ENCODE assay signal across 17 mouse cellular contexts in the genomic region with DNA sequence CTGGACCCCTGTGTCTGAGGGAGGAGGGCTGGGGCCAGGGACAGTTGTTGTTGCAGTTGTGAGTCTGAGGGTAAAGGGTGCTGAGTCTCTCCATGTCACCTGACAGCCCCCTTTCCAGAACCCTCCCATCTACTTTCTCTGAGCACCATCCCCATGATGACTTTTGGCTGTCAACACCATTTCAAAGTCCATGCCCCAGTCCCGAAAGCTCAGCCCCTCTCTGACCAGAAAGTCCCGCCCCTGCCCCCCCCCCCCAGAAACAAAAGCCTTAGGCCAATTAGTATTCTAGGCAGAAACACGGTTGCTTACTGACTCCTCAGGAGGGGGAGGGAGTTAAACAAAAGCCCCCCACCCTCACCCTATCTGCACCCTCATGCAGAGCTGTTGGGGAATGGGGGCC. TPM values are rescaled to one million over a fixed set of nuclear protein-coding genes. Genes with fewer than 3 reads are reported as not detected.
DNase-seq lines count a peak whose midpoint lies in the region; ATAC-seq lines count a peak whose summit lies in the region.
"Had no signal": no experiment of that assay in that cellular context is flagged by ENCODE, and none has a peak within 500 bp of the region (broad histone marks: within the 10 kb centered on the region; RNA-seq: fewer than 3 reads in every experiment).

No protein-coding gene starts in this region.

- H3K36me3 ChIP-seq in embryonic facial prominence, embryonic 10.5 days (replicated peaks) = no peaks in the 10 kb centered on the region
- peaks cover 5% of the 10 kb centered on the region; the same call in 1 of the 2 replicates for H3K36me3 ChIP-seq in hindbrain, embryonic 11.5 days (ENCODE audit: control insufficient read depth, insufficient read depth, low read length)
- H3K36me3 ChIP-seq in midbrain, embryonic 14.5 days (ENCODE audit: control insufficient read depth, insufficient read depth, low read length) = peaks cover 12% of the 10 kb centered on the region; the same call in 1 of the 2 replicates
- H3K36me3 ChIP-seq in heart, embryonic 10.5 days = no peaks in the 10 kb centered on the region
- H3K36me3 ChIP-seq: heart, embryonic 13.5 days; intestine, embryonic 15.5 days; lung, embryonic 15.5 days had no signal

- peak; percentile 21; the same call in 1 of the 2 replicates for ATAC-seq in hindbrain, embryonic 11.5 days (ENCODE audit: low FRiP score)
- no peak for ATAC-seq in midbrain, embryonic 14.5 days (ENCODE audit: low FRiP score, low TSS enrichment)
- ATAC-seq in erythroid progenitor cell, adult 5-6 weeks (replicated peaks; ENCODE audit: low FRiP score, poor library complexity, severe bottlenecking) = no peak
- ATAC-seq: activated CD4-positive, CD25-positive, alpha-beta regulatory T cell, adult 4 months; intestine, embryonic 15.5 days had no signal

- 0 out of 2 replicates have a peak overlapping the region, but pooled peaks have one; percentile 43 for H3K9ac ChIP-seq in hindbrain, embryonic 11.5 days (ENCODE audit: low read depth, low read length)
- peak overlapping the region; percentile 55; the same call in 1 of the 2 replicates for H3K9ac ChIP-seq in midbrain, embryonic 14.5 days (replicated peaks; ENCODE audit: low read length)
- H3K9ac ChIP-seq: heart, embryonic 13.5 days; intestine, embryonic 15.5 days; lung, embryonic 15.5 days had no signal

- WGBS in embryonic facial prominence, embryonic 10.5 days = 42% methylated on average over 3 of the region's 3 CpGs
- WGBS in hindbrain, embryonic 11.5 days = 30% methylated on average over 1 of the region's 3 CpGs
- WGBS in midbrain, embryonic 14.5 days = 13% methylated on average over 3 of the region's 3 CpGs
- WGBS in heart, embryonic 10.5 days = 39% methylated on average over 3 of the region's 3 CpGs

- H3K4me2 ChIP-seq in hindbrain, embryonic 11.5 days (replicated peaks; ENCODE audit: low read depth, low read length) = no peak overlapping the region
- H3K4me2 ChIP-seq in midbrain, embryonic 14.5 days (ENCODE audit: low read length) = peak overlapping the region; percentile 56
- H3K4me2 ChIP-seq: heart, embryonic 13.5 days; intestine, embryonic 15.5 days; lung, embryonic 15.5 days had no signal

- H3K4me3 ChIP-seq in embryonic facial prominence, embryonic 10.5 days = no peak overlapping the region; the same call in 1 of the 2 replicates
- H3K4me3 ChIP-seq in hindbrain, embryonic 11.5 days (ENCODE audit: low read depth, low read length) = no peak overlapping the region
- H3K4me3 ChIP-seq in midbrain, embryonic 14.5 days (replicated peaks; ENCODE audit: low read depth, low read length) = no peak overlapping the region
- no peak overlapping the region for H3K4me3 ChIP-seq in heart, embryonic 10.5 days
- H3K4me3 ChIP-seq: heart, embryonic 13.5 days; intestine, embryonic 15.5 days; lung, embryonic 15.5 days had no signal

- H3K27ac ChIP-seq in embryonic facial prominence, embryonic 10.5 days (replicated peaks) = peak overlapping the region; percentile 61; the same call in 1 of the 2 replicates
- 0 out of 2 replicates have a peak overlapping the region, but pooled peaks have one; percentile 39 for H3K27ac ChIP-seq in hindbrain, embryonic 11.5 days (ENCODE audit: low read depth, low read length)
- H3K27ac ChIP-seq in midbrain, embryonic 14.5 days (replicated peaks; ENCODE audit: low read depth, low read length) = peak overlapping the region; percentile 74; the same call in 1 of the 2 replicates
- H3K27ac ChIP-seq in heart, embryonic 10.5 days = no peak overlapping the region
- H3K27ac ChIP-seq: heart, embryonic 13.5 days; intestine, embryonic 15.5 days; lung, embryonic 15.5 days had no signal

- DNase-seq in cerebellum, adult 9-10 months = peak; percentile 37
- DNase-seq in cerebellum, postnatal 36 days = no peak
- no peak for DNase-seq in embryonic facial prominence, embryonic 10.5 days (ENCODE audit: low spot score)
- DNase-seq in hindbrain, embryonic 11.5 days (ENCODE audit: low spot score) = no peak
- DNase-seq in midbrain, embryonic 14.5 days = no peak
- DNase-seq in heart, embryonic 10.5 days (ENCODE audit: low spot score) = no peak
- DNase-seq in right cerebral cortex, adult 18-20 months = no peak
- DNase-seq: gastrocnemius, postnatal 10 days had no signal

- H3K27me3 ChIP-seq in embryonic facial prominence, embryonic 10.5 days (replicated peaks; ENCODE audit: low read depth, poor library complexity, severe bottlenecking) = peaks cover 43% of the 10 kb centered on the region
- H3K27me3 ChIP-seq in hindbrain, embryonic 11.5 days (ENCODE audit: control insufficient read depth, insufficient read depth, low read length) = no peaks in the 10 kb centered on the region
- no peaks in the 10 kb centered on the region for H3K27me3 ChIP-seq in midbrain, embryonic 14.5 days (ENCODE audit: control insufficient read depth, insufficient read depth, low read length)
- H3K27me3 ChIP-seq in heart, embryonic 10.5 days (ENCODE audit: insufficient read depth, poor library complexity, severe bottlenecking) = peaks cover 42% of the 10 kb centered on the region

- peaks cover 30% of the 10 kb centered on the region for H3K4me1 ChIP-seq in embryonic facial prominence, embryonic 10.5 days
- H3K4me1 ChIP-seq in hindbrain, embryonic 11.5 days (replicated peaks; ENCODE audit: control insufficient read depth, insufficient read depth, low read length) = 0 out of 2 replicates have a peak, but pooled peaks cover 6% of the 10 kb centered on the region
- peaks cover 47% of the 10 kb centered on the region for H3K4me1 ChIP-seq in midbrain, embryonic 14.5 days (ENCODE audit: control insufficient read depth, insufficient read depth, low read length)
- peaks cover 14% of the 10 kb centered on the region for H3K4me1 ChIP-seq in heart, embryonic 10.5 days
- H3K4me1 ChIP-seq: lung, embryonic 15.5 days had no signal

- no peaks in the 10 kb centered on the region for H3K9me3 ChIP-seq in embryonic facial prominence, embryonic 10.5 days
- no peaks in the 10 kb centered on the region for H3K9me3 ChIP-seq in hindbrain, embryonic 11.5 days (ENCODE audit: control insufficient read depth, low read length)
- no peaks in the 10 kb centered on the region for H3K9me3 ChIP-seq in midbrain, embryonic 14.5 days (ENCODE audit: control insufficient read depth, low read length)
- H3K9me3 ChIP-seq in heart, embryonic 10.5 days = no peaks in the 10 kb centered on the region
- H3K9me3 ChIP-seq: heart, embryonic 13.5 days; intestine, embryonic 15.5 days; lung, embryonic 15.5 days had no signal

RNA-seq across cellular contexts. Expression of a gene that starts 5.6 kb away (rescaled TPM):
- polyA plus RNA-seq in embryonic facial prominence, embryonic 10.5 days (2016; fragmentation: Nextera tagmentation; extraction: Ambion mirVana) = 5.0 and 5.7 TPM in 2 replicates
- 8.8 and 12.6 TPM in 2 replicates for polyA plus RNA-seq in hindbrain, embryonic 11.5 days (2014; fragmentation: Nextera tagmentation; extraction: Ambion mirVana)
- 26.2 and 63.4 TPM in 2 replicates for polyA plus RNA-seq in midbrain, embryonic 14.5 days (2014; fragmentation: Nextera tagmentation; extraction: Ambion mirVana)
- polyA plus RNA-seq in heart, embryonic 10.5 days (2016; fragmentation: Nextera tagmentation; extraction: Ambion mirVana) = 0.54 and 0.63 TPM in 2 replicates
- not detected in 2 replicates for total RNA-seq in erythroid progenitor cell, adult 5-6 weeks (2015; ENCODE audit: low replicate concordance)
- not detected in 2 replicates for total RNA-seq in erythroid progenitor cell, adult 5-6 weeks (2017; ENCODE audit: low replicate concordance)
- polyA plus RNA-seq: activated CD4-positive, CD25-positive, alpha-beta regulatory T cell, adult 4 months had no signal

RNA-seq across cellular contexts. Expression of a gene that starts 19.4 kb away (rescaled TPM):
- polyA plus RNA-seq in embryonic facial prominence, embryonic 10.5 days (2016; fragmentation: Nextera tagmentation; extraction: Ambion mirVana) = 100.0 and 110 TPM in 2 replicates
- polyA plus RNA-seq in hindbrain, embryonic 11.5 days (2014; fragmentation: Nextera tagmentation; extraction: Ambion mirVana) = 82.4 and 87.7 TPM in 2 replicates
- polyA plus RNA-seq in midbrain, embryonic 14.5 days (2014; fragmentation: Nextera tagmentation; extraction: Ambion mirVana) = 216 and 303 TPM in 2 replicates
- 41.9 and 61.3 TPM in 2 replicates for polyA plus RNA-seq in heart, embryonic 10.5 days (2016; fragmentation: Nextera tagmentation; extraction: Ambion mirVana)
- total RNA-seq in erythroid progenitor cell, adult 5-6 weeks (2015; ENCODE audit: low replicate concordance) = 0.84 TPM in 1 of 2 replicates, not detected in the other
- 2.0 TPM in 1 of 2 replicates, not detected in the other for total RNA-seq in erythroid progenitor cell, adult 5-6 weeks (2017; ENCODE audit: low replicate concordance)
- polyA plus RNA-seq: activated CD4-positive, CD25-positive, alpha-beta regulatory T cell, adult 4 months had no signal

RNA-seq across cellular contexts. Expression of a gene that starts 24.9 kb away (rescaled TPM):
- 1.2 TPM in 2 replicates for polyA plus RNA-seq in embryonic facial prominence, embryonic 10.5 days (2016; fragmentation: Nextera tagmentation; extraction: Ambion mirVana)
- polyA plus RNA-seq in hindbrain, embryonic 11.5 days (2014; fragmentation: Nextera tagmentation; extraction: Ambion mirVana) = 0.59 and 0.90 TPM in 2 replicates
- polyA plus RNA-seq in midbrain, embryonic 14.5 days (2014; fragmentation: Nextera tagmentation; extraction: Ambion mirVana) = 0.93 and 1.8 TPM in 2 replicates
- polyA plus RNA-seq in heart, embryonic 10.5 days (2016; fragmentation: Nextera tagmentation; extraction: Ambion mirVana) = 0.46 and 0.49 TPM in 2 replicates
- not detected in 2 replicates for total RNA-seq in erythroid progenitor cell, adult 5-6 weeks (2015; ENCODE audit: low replicate concordance)
- not detected in 2 replicates for total RNA-seq in erythroid progenitor cell, adult 5-6 weeks (2017; ENCODE audit: low replicate concordance)
- total RNA-seq: gastrocnemius, postnatal 10 days; layer of hippocampus, adult 8-10 months had no signal
- polyA plus RNA-seq: small intestine, adult 2 months had no signal

RNA-seq across cellular contexts. Expression of a gene that starts 25.1 kb away (rescaled TPM):
- polyA plus RNA-seq in embryonic facial prominence, embryonic 10.5 days (2016; fragmentation: Nextera tagmentation; extraction: Ambion mirVana) = 1.7 TPM in 2 replicates
- polyA plus RNA-seq in hindbrain, embryonic 11.5 days (2014; fragmentation: Nextera tagmentation; extraction: Ambion mirVana) = 1.7 and 2.1 TPM in 2 replicates
- 1.1 and 2.6 TPM in 2 replicates for polyA plus RNA-seq in midbrain, embryonic 14.5 days (2014; fragmentation: Nextera tagmentation; extraction: Ambion mirVana)
- polyA plus RNA-seq in heart, embryonic 10.5 days (2016; fragmentation: Nextera tagmentation; extraction: Ambion mirVana) = 4.3 and 7.3 TPM in 2 replicates
- 2.9 and 6.1 TPM in 2 replicates for total RNA-seq in erythroid progenitor cell, adult 5-6 weeks (2015; ENCODE audit: low replicate concordance)
- 1.1 and 7.2 TPM in 2 replicates for total RNA-seq in erythroid progenitor cell, adult 5-6 weeks (2017; ENCODE audit: low replicate concordance)
- polyA plus RNA-seq: testis, adult 2 months had no signal

RNA-seq across cellular contexts. Expression of a gene that starts 35.3 kb away (rescaled TPM):
- not detected in 2 replicates for polyA plus RNA-seq in embryonic facial prominence, embryonic 10.5 days (2016; fragmentation: Nextera tagmentation; extraction: Ambion mirVana)
- not detected in 2 replicates for polyA plus RNA-seq in hindbrain, embryonic 11.5 days (2014; fragmentation: Nextera tagmentation; extraction: Ambion mirVana)
- polyA plus RNA-seq in midbrain, embryonic 14.5 days (2014; fragmentation: Nextera tagmentation; extraction: Ambion mirVana) = not detected in 2 replicates
- 0.16 TPM in 1 of 2 replicates, not detected in the other for polyA plus RNA-seq in heart, embryonic 10.5 days (2016; fragmentation: Nextera tagmentation; extraction: Ambion mirVana)
- total RNA-seq in erythroid progenitor cell, adult 5-6 weeks (2015; ENCODE audit: low replicate concordance) = not detected in 2 replicates
- total RNA-seq in erythroid progenitor cell, adult 5-6 weeks (2017; ENCODE audit: low replicate concordance) = not detected in 2 replicates
- total RNA-seq: layer of hippocampus, adult 8-10 months had no signal
- polyA plus RNA-seq: activated CD4-positive, CD25-positive, alpha-beta regulatory T cell, adult 4 months; heart, embryonic 13.5 days; intestine, embryonic 15.5 days; limb, embryonic 11.5 days; lung, embryonic 15.5 days had no signal
